Mouse (Mus musculus): ENCODE data around the gene Eif4ebp2. TPM values are rescaled to one million over a fixed set of nuclear protein-coding genes. Genes with fewer than 3 reads are reported as not detected.

Gene Eif4ebp2
- total and polyA plus RNA-seq, 2 experiments from 2014 or later: 14.7 to 40.0 TPM

- Histone ChIP-seq H3K36me3 (replicated peaks; ENCODE audit: control insufficient read depth, insufficient read depth, low read length) (no peaks in the 10 kb centered on the region), H3K9ac (replicated peaks; ENCODE audit: low read depth, low read length) (no peak overlapping the region), H3K4me2 (ENCODE audit: low read depth, low read length) (no peak overlapping the region), H3K27me3 (ENCODE audit: control insufficient read depth, insufficient read depth, low read length) (peaks cover 11% of the 10 kb centered on the region), H3K27ac (ENCODE audit: low read depth) (no peak overlapping the region), H3K4me3 (ENCODE audit: low read depth, low read length) (no peak overlapping the region), H3K4me1 (ENCODE audit: control insufficient read depth, insufficient read depth) (no peaks in the 10 kb centered on the region), H3K9me3 (replicated peaks; ENCODE audit: control insufficient read depth, low read length) (0 out of 2 replicates have a peak, but pooled peaks cover 5% of the 10 kb centered on the region)
- TF ChIP-seq EP300 (IDR thresholded peaks at IDR 0.05; ENCODE audit: low read depth) (no peak), CTCF (IDR thresholded peaks at IDR 0.05; ENCODE audit: low read depth) (no peak)
- DNase-seq (ENCODE audit: low spot score): no peak
- 77% methylated on average over 2 of the region's 2 CpGs for WGBS
- no peak for ATAC-seq (ENCODE audit: insufficient read depth, low read depth)
Observed at GRCm38 (mm10) chr10:61402911-61403310, 49.5 kb downstream of the Eif4ebp2 start.

- Histone ChIP-seq H3K4me2 (ENCODE audit: low read depth, low read length) (no peak overlapping the region), H3K9me3 (replicated peaks; ENCODE audit: control insufficient read depth, low read length) (0 out of 2 replicates have a peak, but pooled peaks cover 5% of the 10 kb centered on the region), H3K4me1 (ENCODE audit: control insufficient read depth, insufficient read depth) (no peaks in the 10 kb centered on the region), H3K4me3 (ENCODE audit: low read depth, low read length) (no peak overlapping the region), H3K36me3 (replicated peaks; ENCODE audit: control insufficient read depth, insufficient read depth, low read length) (no peaks in the 10 kb centered on the region), H3K9ac (replicated peaks; ENCODE audit: low read depth, low read length) (no peak overlapping the region), H3K27me3 (ENCODE audit: control insufficient read depth, insufficient read depth, low read length) (peaks cover 11% of the 10 kb centered on the region), H3K27ac (ENCODE audit: low read depth) (no peak overlapping the region)
- WGBS: 70% methylated on average over 5 of the region's 5 CpGs
- DNase-seq (ENCODE audit: low spot score): no peak
- ATAC-seq (ENCODE audit: insufficient read depth, low read depth): no peak
- TF ChIP-seq CTCF (IDR thresholded peaks at IDR 0.05; ENCODE audit: low read depth): peak; percentile 31; the same call in 1 of the 2 replicates
- no peak for TF ChIP-seq EP300 (IDR thresholded peaks at IDR 0.05; ENCODE audit: low read depth)
Observed at GRCm38 (mm10) chr10:61402480-61402879, 50.0 kb downstream of the Eif4ebp2 start.

- Histone ChIP-seq H3K27me3 (ENCODE audit: control insufficient read depth, insufficient read depth, low read length) (0 out of 2 replicates have a peak, but pooled peaks cover 2% of the 10 kb centered on the region), H3K4me3 (ENCODE audit: low read depth, low read length) (no peak overlapping the region), H3K9ac (replicated peaks; ENCODE audit: low read depth, low read length) (no peak overlapping the region), H3K27ac (ENCODE audit: low read depth) (no peak overlapping the region), H3K4me1 (ENCODE audit: control insufficient read depth, insufficient read depth) (no peaks in the 10 kb centered on the region), H3K9me3 (replicated peaks; ENCODE audit: control insufficient read depth, low read length) (0 out of 2 replicates have a peak, but pooled peaks cover 5% of the 10 kb centered on the region), H3K4me2 (ENCODE audit: low read depth, low read length) (no peak overlapping the region), H3K36me3 (replicated peaks; ENCODE audit: control insufficient read depth, insufficient read depth, low read length) (no peaks in the 10 kb centered on the region)
- no peak for DNase-seq (ENCODE audit: low spot score)
- no peak for ATAC-seq (ENCODE audit: insufficient read depth, low read depth)
- no peak for TF ChIP-seq CTCF (IDR thresholded peaks at IDR 0.05; ENCODE audit: low read depth)
- TF ChIP-seq EP300 (IDR thresholded peaks at IDR 0.05; ENCODE audit: low read depth): no peak
- WGBS: 86% methylated on average over 5 of the region's 5 CpGs
Observed at GRCm38 (mm10) chr10:61400407-61400806, 52.1 kb downstream of the Eif4ebp2 start.

- ATAC-seq (ENCODE audit: insufficient read depth, low read depth): peak; percentile 73
- 20% methylated on average over 12 of the region's 13 CpGs for WGBS
- no peak overlapping the region for H3K9ac ChIP-seq (replicated peaks; ENCODE audit: low read depth, low read length)
Observed at GRCm38 (mm10) chr10:61399156-61399734, 53.2 kb downstream of the Eif4ebp2 start.

GRCm38 (mm10) chr10:61398125-61398524 is 54.3 kb downstream of the Eif4ebp2 start:
- Histone ChIP-seq H3K9me3 (replicated peaks; ENCODE audit: control insufficient read depth, low read length) (0 out of 2 replicates have a peak, but pooled peaks cover 5% of the 10 kb centered on the region), H3K9ac (replicated peaks; ENCODE audit: low read depth, low read length) (no peak overlapping the region), H3K36me3 (replicated peaks; ENCODE audit: control insufficient read depth, insufficient read depth, low read length) (no peaks in the 10 kb centered on the region), H3K27me3 (ENCODE audit: control insufficient read depth, insufficient read depth, low read length) (no peaks in the 10 kb centered on the region), H3K4me1 (ENCODE audit: control insufficient read depth, insufficient read depth) (no peaks in the 10 kb centered on the region; the same call in 1 of the 2 replicates), H3K4me2 (ENCODE audit: low read depth, low read length) (no peak overlapping the region), H3K27ac (ENCODE audit: low read depth) (no peak overlapping the region), H3K4me3 (ENCODE audit: low read depth, low read length) (no peak overlapping the region)
- ATAC-seq (ENCODE audit: insufficient read depth, low read depth): no peak
- TF ChIP-seq CTCF (IDR thresholded peaks at IDR 0.05; ENCODE audit: low read depth) (no peak), EP300 (IDR thresholded peaks at IDR 0.05; ENCODE audit: low read depth) (no peak)
- 63% methylated on average over 3 of the region's 3 CpGs for WGBS
- DNase-seq (ENCODE audit: low spot score): no peak

More at GRCm38 (mm10) chr10:61399156-61399734, 53.2 kb downstream of the Eif4ebp2 start:
- DNase-seq (ENCODE audit: low spot score): peak; percentile 90
- Histone ChIP-seq H3K4me3 (ENCODE audit: low read depth, low read length) (no peak overlapping the region), H3K36me3 (replicated peaks; ENCODE audit: control insufficient read depth, insufficient read depth, low read length) (no peaks in the 10 kb centered on the region), H3K27ac (ENCODE audit: low read depth) (no peak overlapping the region), H3K27me3 (ENCODE audit: control insufficient read depth, insufficient read depth, low read length) (no peaks in the 10 kb centered on the region), H3K9me3 (replicated peaks; ENCODE audit: control insufficient read depth, low read length) (0 out of 2 replicates have a peak, but pooled peaks cover 5% of the 10 kb centered on the region), H3K4me2 (ENCODE audit: low read depth, low read length) (no peak overlapping the region), H3K4me1 (ENCODE audit: control insufficient read depth, insufficient read depth) (no peaks in the 10 kb centered on the region; the same call in 1 of the 2 replicates)
- TF ChIP-seq CTCF (IDR thresholded peaks at IDR 0.05; ENCODE audit: low read depth) (peak; percentile 95), EP300 (IDR thresholded peaks at IDR 0.05; ENCODE audit: low read depth) (no peak)
